ENCODE assay signal across 29 mouse cellular contexts in genomic region chr9:33360966-33361365, GRCm38 (mm10).
DNase-seq lines count a peak whose midpoint lies in the region; ATAC-seq and TF ChIP-seq lines count a peak whose summit lies in the region.
"Had no signal": no experiment of that assay in that cellular context is flagged by ENCODE, and none has a peak within 500 bp of the region (broad histone marks: within the 10 kb centered on the region; RNA-seq: fewer than 3 reads in every experiment).

No protein-coding gene starts in this region.

- no peak for TF ChIP-seq CTCF in hindbrain, postnatal 0 days (IDR thresholded peaks at IDR 0.05; ENCODE audit: low read depth)

- H3K36me3 ChIP-seq in forebrain, embryonic 14.5 days (ENCODE audit: control insufficient read depth, insufficient read depth, low read length): no peaks in the 10 kb centered on the region
- no peaks in the 10 kb centered on the region for H3K36me3 ChIP-seq in forebrain, embryonic 10.5 days (replicated peaks)
- no peaks in the 10 kb centered on the region for H3K36me3 ChIP-seq in hindbrain, embryonic 12.5 days
- no peaks in the 10 kb centered on the region for H3K36me3 ChIP-seq in hindbrain, embryonic 16.5 days (ENCODE audit: control insufficient read depth, insufficient read depth, low read length)
- H3K36me3 ChIP-seq in hindbrain, embryonic 14.5 days (replicated peaks; ENCODE audit: control insufficient read depth, insufficient read depth): no peaks in the 10 kb centered on the region
- no peaks in the 10 kb centered on the region for H3K36me3 ChIP-seq in hindbrain, postnatal 0 days (ENCODE audit: insufficient read depth, low read length)
- no peaks in the 10 kb centered on the region for H3K36me3 ChIP-seq in neural tube, embryonic 14.5 days (ENCODE audit: control insufficient read depth, insufficient read depth, low read length)
- H3K36me3 ChIP-seq: embryonic facial prominence, embryonic 13.5 days; embryonic facial prominence, embryonic 15.5 days; G1E had no signal

- no peak overlapping the region for H3K9ac ChIP-seq in forebrain, embryonic 14.5 days (ENCODE audit: low read length)
- H3K9ac ChIP-seq in hindbrain, embryonic 12.5 days: no peak overlapping the region
- no peak overlapping the region for H3K9ac ChIP-seq in hindbrain, embryonic 16.5 days (ENCODE audit: low read depth, low read length)
- H3K9ac ChIP-seq in hindbrain, embryonic 14.5 days: no peak overlapping the region
- H3K9ac ChIP-seq in hindbrain, postnatal 0 days (replicated peaks; ENCODE audit: low read length): no peak overlapping the region
- H3K9ac ChIP-seq in neural tube, embryonic 14.5 days (replicated peaks; ENCODE audit: low read depth, low read length): no peak overlapping the region
- H3K9ac ChIP-seq: embryonic facial prominence, embryonic 13.5 days; embryonic facial prominence, embryonic 15.5 days; forebrain, embryonic 13.5 days had no signal

- no peak for ATAC-seq in forebrain, embryonic 14.5 days
- peak; percentile 64; the same call in 1 of the 2 replicates for ATAC-seq in hindbrain, embryonic 12.5 days (ENCODE audit: low FRiP score)
- no peak for ATAC-seq in hindbrain, embryonic 16.5 days
- ATAC-seq in hindbrain, embryonic 14.5 days (ENCODE audit: low FRiP score): peak; percentile 51; the same call in 1 of the 2 replicates
- ATAC-seq in hindbrain, postnatal 0 days: no peak
- ATAC-seq in neural tube, embryonic 14.5 days (ENCODE audit: low read depth): peak; percentile 49; the same call in 1 of the 2 replicates
- ATAC-seq: activated CD4-positive, CD25-positive, alpha-beta regulatory T cell, adult 4 months; CD4-positive, CD25-positive, alpha-beta regulatory T cell, adult 4 months; forebrain, embryonic 13.5 days; forebrain, embryonic 16.5 days; Patski had no signal

- no peaks in the 10 kb centered on the region for H3K9me3 ChIP-seq in forebrain, embryonic 14.5 days (replicated peaks; ENCODE audit: control insufficient read depth, low read length)
- H3K9me3 ChIP-seq in forebrain, embryonic 10.5 days: no peaks in the 10 kb centered on the region
- no peaks in the 10 kb centered on the region for H3K9me3 ChIP-seq in hindbrain, embryonic 12.5 days (replicated peaks)
- H3K9me3 ChIP-seq in hindbrain, embryonic 16.5 days (ENCODE audit: control insufficient read depth, low read length): no peaks in the 10 kb centered on the region
- H3K9me3 ChIP-seq in hindbrain, embryonic 14.5 days (ENCODE audit: control insufficient read depth, low read length): no peaks in the 10 kb centered on the region
- H3K9me3 ChIP-seq in hindbrain, postnatal 0 days (ENCODE audit: low read length): no peaks in the 10 kb centered on the region
- no peaks in the 10 kb centered on the region for H3K9me3 ChIP-seq in neural tube, embryonic 14.5 days (ENCODE audit: control insufficient read depth, low read length)
- H3K9me3 ChIP-seq: embryonic facial prominence, embryonic 13.5 days; embryonic facial prominence, embryonic 15.5 days; forebrain, embryonic 13.5 days had no signal

- no peaks in the 10 kb centered on the region for H3K27me3 ChIP-seq in forebrain, embryonic 14.5 days (replicated peaks; ENCODE audit: control insufficient read depth, insufficient read depth, low read length)
- H3K27me3 ChIP-seq in forebrain, embryonic 10.5 days (ENCODE audit: poor library complexity, severe bottlenecking): no peaks in the 10 kb centered on the region
- no peaks in the 10 kb centered on the region for H3K27me3 ChIP-seq in hindbrain, embryonic 12.5 days
- no peaks in the 10 kb centered on the region for H3K27me3 ChIP-seq in hindbrain, embryonic 16.5 days (replicated peaks; ENCODE audit: control insufficient read depth, insufficient read depth, low read length)
- no peaks in the 10 kb centered on the region for H3K27me3 ChIP-seq in hindbrain, embryonic 14.5 days (ENCODE audit: control insufficient read depth, insufficient read depth, low read length)
- no peaks in the 10 kb centered on the region for H3K27me3 ChIP-seq in hindbrain, postnatal 0 days (ENCODE audit: insufficient read depth, low read length)
- no peaks in the 10 kb centered on the region for H3K27me3 ChIP-seq in neural tube, embryonic 14.5 days (ENCODE audit: control insufficient read depth, insufficient read depth, low read length)
- H3K27me3 ChIP-seq: CH12.LX; embryonic facial prominence, embryonic 13.5 days; embryonic facial prominence, embryonic 15.5 days; forebrain, embryonic 13.5 days; Patski had no signal

- WGBS in forebrain, embryonic 14.5 days: 62% methylated on average over 5 of the region's 5 CpGs
- 86% methylated on average over 5 of the region's 5 CpGs for WGBS in forebrain, embryonic 10.5 days
- WGBS in hindbrain, embryonic 12.5 days: 75% methylated on average over 5 of the region's 5 CpGs
- 61% methylated on average over 5 of the region's 5 CpGs for whole genome bisulfite sequencing in hindbrain, embryonic 16.5 days
- 60% methylated on average over 5 of the region's 5 CpGs for WGBS in hindbrain, embryonic 14.5 days
- WGBS in hindbrain, postnatal 0 days: 64% methylated on average over 5 of the region's 5 CpGs
- WGBS in neural tube, embryonic 14.5 days: 57% methylated on average over 5 of the region's 5 CpGs

- DNase-seq in forebrain, embryonic 14.5 days (ENCODE audit: low spot score): peak; percentile 4
- DNase-seq in forebrain, embryonic 10.5 days (ENCODE audit: extremely low spot score, low spot score): no peak
- no peak for DNase-seq in hindbrain, embryonic 14.5 days (ENCODE audit: low spot score)
- DNase-seq in hindbrain, postnatal 0 days (ENCODE audit: low spot score): no peak
- DNase-seq in neural tube, embryonic 10.5 days (ENCODE audit: extremely low spot score, low spot score): no peak
- DNase-seq: adrenal gland, adult 8-10 months; adrenal gland, postnatal 14 days; adrenal gland, postnatal 36 days; B cell, adult 2 months; cerebellum, adult 11 months; cerebellum, adult 18-20 months; cerebellum, adult 8-10 months; cerebellum, adult 9-11 months; cerebellum, postnatal 14 days; cerebellum, postnatal 36 days; embryo, embryonic 11 days had no signal

- H3K4me2 ChIP-seq in forebrain, embryonic 14.5 days (ENCODE audit: low read length): no peak overlapping the region
- no peak overlapping the region for H3K4me2 ChIP-seq in hindbrain, embryonic 12.5 days (replicated peaks)
- no peak overlapping the region for H3K4me2 ChIP-seq in hindbrain, embryonic 16.5 days (ENCODE audit: low read length)
- H3K4me2 ChIP-seq in hindbrain, embryonic 14.5 days (replicated peaks): no peak overlapping the region
- no peak overlapping the region for H3K4me2 ChIP-seq in hindbrain, postnatal 0 days (ENCODE audit: low read depth, low read length)
- no peak overlapping the region for H3K4me2 ChIP-seq in neural tube, embryonic 14.5 days (ENCODE audit: low read depth, low read length)
- H3K4me2 ChIP-seq: embryonic facial prominence, embryonic 13.5 days; embryonic facial prominence, embryonic 15.5 days; forebrain, embryonic 13.5 days had no signal

- H3K27ac ChIP-seq in forebrain, embryonic 14.5 days (ENCODE audit: low read depth, low read length): no peak overlapping the region
- no peak overlapping the region for H3K27ac ChIP-seq in forebrain, embryonic 10.5 days
- no peak overlapping the region for H3K27ac ChIP-seq in hindbrain, embryonic 12.5 days
- H3K27ac ChIP-seq in hindbrain, embryonic 16.5 days (ENCODE audit: low read depth, low read length): no peak overlapping the region
- no peak overlapping the region for H3K27ac ChIP-seq in hindbrain, embryonic 14.5 days
- no peak overlapping the region for H3K27ac ChIP-seq in hindbrain, postnatal 0 days
- H3K27ac ChIP-seq in neural tube, embryonic 14.5 days (ENCODE audit: low read depth, low read length): no peak overlapping the region
- H3K27ac ChIP-seq: embryonic facial prominence, embryonic 13.5 days; embryonic facial prominence, embryonic 15.5 days; forebrain, embryonic 13.5 days had no signal

- H3K4me1 ChIP-seq in forebrain, embryonic 14.5 days (ENCODE audit: control insufficient read depth, insufficient read depth, low read length): no peaks in the 10 kb centered on the region
- H3K4me1 ChIP-seq in forebrain, embryonic 10.5 days: no peaks in the 10 kb centered on the region
- H3K4me1 ChIP-seq in hindbrain, embryonic 12.5 days: no peaks in the 10 kb centered on the region
- H3K4me1 ChIP-seq in hindbrain, embryonic 16.5 days (ENCODE audit: control insufficient read depth, insufficient read depth, low read depth, low read length): no peaks in the 10 kb centered on the region
- H3K4me1 ChIP-seq in hindbrain, embryonic 14.5 days (replicated peaks; ENCODE audit: control insufficient read depth, insufficient read depth, low read length): no peaks in the 10 kb centered on the region
- H3K4me1 ChIP-seq in hindbrain, postnatal 0 days (ENCODE audit: insufficient read depth, low read length): no peaks in the 10 kb centered on the region
- no peaks in the 10 kb centered on the region for H3K4me1 ChIP-seq in neural tube, embryonic 14.5 days (ENCODE audit: control insufficient read depth, insufficient read depth, low read length)
- H3K4me1 ChIP-seq: embryonic facial prominence, embryonic 13.5 days; embryonic facial prominence, embryonic 15.5 days; forebrain, embryonic 13.5 days had no signal

- no peak overlapping the region for H3K4me3 ChIP-seq in forebrain, embryonic 14.5 days (ENCODE audit: low read depth, low read length)
- H3K4me3 ChIP-seq in forebrain, embryonic 10.5 days: no peak overlapping the region
- no peak overlapping the region for H3K4me3 ChIP-seq in hindbrain, embryonic 12.5 days
- no peak overlapping the region for H3K4me3 ChIP-seq in hindbrain, embryonic 16.5 days (ENCODE audit: low read length)
- H3K4me3 ChIP-seq in hindbrain, embryonic 14.5 days (replicated peaks; ENCODE audit: low read length): no peak overlapping the region
- H3K4me3 ChIP-seq in hindbrain, postnatal 0 days (ENCODE audit: low read length): no peak overlapping the region
- no peak overlapping the region for H3K4me3 ChIP-seq in neural tube, embryonic 14.5 days (ENCODE audit: low read depth, low read length)
- H3K4me3 ChIP-seq: embryonic facial prominence, embryonic 13.5 days; embryonic facial prominence, embryonic 15.5 days; erythroblast, embryonic 14.5 days; forebrain, embryonic 13.5 days had no signal

Comparison
In these comparisons a context has a peak if more than half of its experiments do, and no peak if none do; other contexts are left out.
1. ATAC-seq: peak in hindbrain, embryonic 12.5 days (single experiment), hindbrain, embryonic 14.5 days (single experiment) and neural tube, embryonic 14.5 days (single experiment); none in forebrain, embryonic 14.5 days (single experiment), hindbrain, embryonic 16.5 days (single experiment) and hindbrain, postnatal 0 days (single experiment).